Mouse (Mus musculus): ENCODE measurements at regions not wholly inside any gene's neighbourhood (a gene's known extent, or its start where the extent isn't known, plus 50 kb on each side); places are given as distances from the start of the nearest gene placed in this dataset.

- ATAC-seq (ENCODE audit: insufficient read depth): no peak
Observed at GRCm38 (mm10) chr1:63964519-63964918, 157.6 kb downstream of the Klf7 start.

GRCm38 (mm10) chr1:63955701-63956355, 166.3 kb downstream of the Klf7 start:
- Histone ChIP-seq H3K4me1 (replicated peaks; ENCODE audit: control insufficient read depth in 2 of 2, insufficient read depth in 2 of 2, low read length in 1 of 2) (no peaks in the 10 kb centered on the region), H3K4me2 (ENCODE audit: low read depth) (no peak overlapping the region), H3K9ac (replicated peaks) (no peak overlapping the region), H3K27ac (no peak overlapping the region), H3K27me3 (ENCODE audit: control insufficient read depth, insufficient read depth, low read length) (no peaks in the 10 kb centered on the region), H3K36me3 (replicated peaks; ENCODE audit: control insufficient read depth, insufficient read depth, low read depth) (no peaks in the 10 kb centered on the region), H3K4me3 (ENCODE audit: insufficient read depth in 1 of 2, low read depth in 2 of 2, low read length in 2 of 2) (no peak overlapping the region), H3K9me3 (ENCODE audit: control insufficient read depth, low read length) (no peaks in the 10 kb centered on the region)
- no peak for TF ChIP-seq CTCF (IDR thresholded peaks at IDR 0.05; ENCODE audit: low read depth)
- no peak for TF ChIP-seq EP300 (IDR thresholded peaks at IDR 0.05; ENCODE audit: low read depth)
- WGBS (ENCODE audit: insufficient replicate concordance): 66% methylated on average over 4 of the region's 4 CpGs
- no peak for ATAC-seq (ENCODE audit: insufficient read depth)
- no peak for DNase-seq (ENCODE audit: low read depth in 3 of 3, low spot score in 3 of 3)

More at GRCm38 (mm10) chr1:63964519-63964918, 157.6 kb downstream of the Klf7 start:
- 19% methylated on average over 1 of the region's 1 CpGs for WGBS (ENCODE audit: insufficient replicate concordance)
- no peaks in the 10 kb centered on the region for H3K4me1 ChIP-seq (replicated peaks; ENCODE audit: control insufficient read depth in 2 of 2, insufficient read depth in 2 of 2, low read length in 1 of 2)
- no peaks in the 10 kb centered on the region for H3K36me3 ChIP-seq (replicated peaks; ENCODE audit: control insufficient read depth, insufficient read depth, low read depth)
- no peak for DNase-seq (ENCODE audit: low read depth in 3 of 3, low spot score in 3 of 3)
- H3K4me2 ChIP-seq (ENCODE audit: low read depth): no peak overlapping the region
- no peak overlapping the region for H3K4me3 ChIP-seq (ENCODE audit: insufficient read depth in 1 of 2, low read depth in 2 of 2, low read length in 2 of 2)
- H3K27me3 ChIP-seq (ENCODE audit: control insufficient read depth, insufficient read depth, low read length): no peaks in the 10 kb centered on the region
- no peak overlapping the region for H3K27ac ChIP-seq
- H3K9ac ChIP-seq (replicated peaks): no peak overlapping the region
- TF ChIP-seq EP300 (IDR thresholded peaks at IDR 0.05; ENCODE audit: low read depth) (no peak), CTCF (IDR thresholded peaks at IDR 0.05; ENCODE audit: low read depth) (no peak)
- H3K9me3 ChIP-seq (ENCODE audit: control insufficient read depth, low read length): no peaks in the 10 kb centered on the region

GRCm38 (mm10) chr1:63954876-63955513, 167.1 kb downstream of the Klf7 start:
- no peak overlapping the region for H3K27ac ChIP-seq
- ATAC-seq (ENCODE audit: insufficient read depth) (no peak), DNase-seq (ENCODE audit: low read depth in 3 of 3, low spot score in 3 of 3) (no peak)
- H3K9ac ChIP-seq (replicated peaks): no peak overlapping the region
- H3K9me3 ChIP-seq (ENCODE audit: control insufficient read depth, low read length): no peaks in the 10 kb centered on the region
- H3K27me3 ChIP-seq (ENCODE audit: control insufficient read depth, insufficient read depth, low read length): no peaks in the 10 kb centered on the region
- H3K36me3 ChIP-seq (replicated peaks; ENCODE audit: control insufficient read depth, insufficient read depth, low read depth): no peaks in the 10 kb centered on the region
- no peaks in the 10 kb centered on the region for H3K4me1 ChIP-seq (replicated peaks; ENCODE audit: control insufficient read depth in 2 of 2, insufficient read depth in 2 of 2, low read length in 1 of 2)
- TF ChIP-seq CTCF (IDR thresholded peaks at IDR 0.05; ENCODE audit: low read depth) (no peak), EP300 (IDR thresholded peaks at IDR 0.05; ENCODE audit: low read depth) (no peak)
- WGBS (ENCODE audit: insufficient replicate concordance): 66% methylated on average over 6 of the region's 6 CpGs
- no peak overlapping the region for H3K4me2 ChIP-seq (ENCODE audit: low read depth)
- no peak overlapping the region for H3K4me3 ChIP-seq (ENCODE audit: insufficient read depth in 1 of 2, low read depth in 2 of 2, low read length in 2 of 2)

- DNase-seq (ENCODE audit: low read depth in 3 of 3, low spot score in 3 of 3): no peak
- no peak overlapping the region for H3K27ac ChIP-seq
- no peak for ATAC-seq (ENCODE audit: insufficient read depth)
- H3K4me3 ChIP-seq (ENCODE audit: insufficient read depth in 1 of 2, low read depth in 2 of 2, low read length in 2 of 2): no peak overlapping the region
- 47% methylated on average over 2 of the region's 2 CpGs for WGBS (ENCODE audit: insufficient replicate concordance)
- no peak overlapping the region for H3K9ac ChIP-seq (replicated peaks)
- TF ChIP-seq CTCF (IDR thresholded peaks at IDR 0.05; ENCODE audit: low read depth) (no peak), EP300 (IDR thresholded peaks at IDR 0.05; ENCODE audit: low read depth) (no peak)
- no peaks in the 10 kb centered on the region for H3K4me1 ChIP-seq (replicated peaks; ENCODE audit: control insufficient read depth in 2 of 2, insufficient read depth in 2 of 2, low read length in 1 of 2)
- no peaks in the 10 kb centered on the region for H3K27me3 ChIP-seq (ENCODE audit: control insufficient read depth, insufficient read depth, low read length)
- no peak overlapping the region for H3K4me2 ChIP-seq (ENCODE audit: low read depth)
- H3K36me3 ChIP-seq (replicated peaks; ENCODE audit: control insufficient read depth, insufficient read depth, low read depth): no peaks in the 10 kb centered on the region
- no peaks in the 10 kb centered on the region for H3K9me3 ChIP-seq (ENCODE audit: control insufficient read depth, low read length)
Observed at GRCm38 (mm10) chr1:63954172-63954571, 167.9 kb downstream of the Klf7 start.

- 62% methylated on average over 18 of the region's 18 CpGs for WGBS (ENCODE audit: insufficient replicate concordance)
- no peak overlapping the region for H3K4me3 ChIP-seq (ENCODE audit: insufficient read depth in 1 of 2, low read depth in 2 of 2, low read length in 2 of 2)
- no peak overlapping the region for H3K4me2 ChIP-seq (ENCODE audit: low read depth)
- no peaks in the 10 kb centered on the region for H3K27me3 ChIP-seq (ENCODE audit: control insufficient read depth, insufficient read depth, low read length)
- no peak overlapping the region for H3K27ac ChIP-seq
- H3K36me3 ChIP-seq (replicated peaks; ENCODE audit: control insufficient read depth, insufficient read depth, low read depth): no peaks in the 10 kb centered on the region
- no peak overlapping the region for H3K9ac ChIP-seq (replicated peaks)
- H3K9me3 ChIP-seq (ENCODE audit: control insufficient read depth, low read length): no peaks in the 10 kb centered on the region
- no peaks in the 10 kb centered on the region for H3K4me1 ChIP-seq (replicated peaks; ENCODE audit: control insufficient read depth in 2 of 2, insufficient read depth in 2 of 2, low read length in 1 of 2)
- DNase-seq (ENCODE audit: low read depth in 3 of 3, low spot score in 3 of 3) (no peak), ATAC-seq (ENCODE audit: insufficient read depth) (no peak)
- TF ChIP-seq CTCF (IDR thresholded peaks at IDR 0.05; ENCODE audit: low read depth) (peak; percentile 49), EP300 (IDR thresholded peaks at IDR 0.05; ENCODE audit: low read depth) (no peak)
Observed at GRCm38 (mm10) chr1:63953229-63953883, 168.7 kb downstream of the Klf7 start.
